Mouse (Mus musculus) retina, postnatal 7 days (tissue): ENCODE measurements around the gene Adgrf1.

Source experiments
- DNase-seq: peaks from one replicate; pipeline ENCODE4 v3.0.0-alpha.2; 2012; ENCODE audit warnings: low read depth, low spot score

The Adgrf1 gene

GRCm38 (mm10) chr17:43270161-43270560, at the start of gene Adgrf1:
Gene Adgrf1 (plus strand): TSS chr17:43270329.
- DNase-seq: no peak

- no peak for DNase-seq
These were observed 44.0 kb upstream of the Adgrf1 start for GRCm38 (mm10) chr17:43226101-43226500.

- DNase-seq: peak; percentile 76
These were observed 40.3 kb upstream of the Adgrf1 start for GRCm38 (mm10) chr17:43229621-43230513.

GRCm38 (mm10) chr17:43230821-43231220, 39.3 kb upstream of the Adgrf1 start:
- DNase-seq: no peak

- no peak for DNase-seq
These were observed 37.4 kb upstream of the Adgrf1 start for GRCm38 (mm10) chr17:43232769-43233168.

- DNase-seq: no peak
These were observed 33.4 kb upstream of the Adgrf1 start for GRCm38 (mm10) chr17:43236656-43237250.

- no peak for DNase-seq
These were observed 31.1 kb upstream of the Adgrf1 start for GRCm38 (mm10) chr17:43239035-43239434.

- peak; percentile 35 for DNase-seq
These were observed 29.0 kb upstream of the Adgrf1 start for GRCm38 (mm10) chr17:43241134-43241533.

GRCm38 (mm10) chr17:43242609-43243008, 27.5 kb upstream of the Adgrf1 start:
- no peak for DNase-seq

GRCm38 (mm10) chr17:43245364-43245763, 24.8 kb upstream of the Adgrf1 start:
- no peak for DNase-seq

- DNase-seq: no peak
These were observed 22.9 kb upstream of the Adgrf1 start for GRCm38 (mm10) chr17:43247245-43247644.

GRCm38 (mm10) chr17:43249645-43250044, 20.5 kb upstream of the Adgrf1 start:
- no peak for DNase-seq

- no peak for DNase-seq
These were observed 18.6 kb upstream of the Adgrf1 start for GRCm38 (mm10) chr17:43251249-43252125.

GRCm38 (mm10) chr17:43252846-43253245, 17.3 kb upstream of the Adgrf1 start:
- no peak for DNase-seq

GRCm38 (mm10) chr17:43254261-43254660, 15.9 kb upstream of the Adgrf1 start:
- no peak for DNase-seq

- no peak for DNase-seq
These were observed 13.5 kb upstream of the Adgrf1 start for GRCm38 (mm10) chr17:43256536-43257135.

- DNase-seq: no peak
These were observed 12.4 kb upstream of the Adgrf1 start for GRCm38 (mm10) chr17:43257699-43258098.

GRCm38 (mm10) chr17:43261937-43262336, 8.2 kb upstream of the Adgrf1 start:
- DNase-seq: no peak

- no peak for DNase-seq
These were observed 5.4 kb upstream of the Adgrf1 start for GRCm38 (mm10) chr17:43264739-43265138.

GRCm38 (mm10) chr17:43265178-43265837, 4.8 kb upstream of the Adgrf1 start:
- DNase-seq: peak; percentile 76

GRCm38 (mm10) chr17:43265944-43266343, 4.2 kb upstream of the Adgrf1 start:
- no peak for DNase-seq
